Mouse (Mus musculus): ENCODE measurements around the gene Anks3.
A peak's percentile ranks its signal among the peaks of the same experiment; 100 is the strongest.

Gene Anks3

DNA sequence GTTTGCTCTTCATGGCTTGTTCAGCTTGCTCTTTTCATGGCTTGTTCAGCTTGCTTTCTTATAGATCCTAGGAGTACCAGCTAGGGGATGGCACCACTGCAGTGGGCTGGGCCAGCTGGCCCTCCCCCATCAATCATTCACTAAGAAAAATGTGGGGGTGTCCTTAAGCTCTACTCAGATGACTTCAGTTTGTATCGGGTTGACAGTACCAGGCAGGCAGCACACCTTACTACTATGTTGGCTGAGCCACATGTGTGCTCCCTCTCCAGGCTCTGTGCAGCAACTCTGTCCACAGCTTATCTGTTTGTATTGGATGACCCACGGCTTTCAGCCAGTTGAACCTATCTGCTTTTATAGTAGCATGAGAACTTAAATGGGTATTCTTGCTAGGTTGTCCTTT lies 35.5 kb downstream of the Anks3 start:
- DNase-seq (ENCODE audit: low read depth, low spot score) = no peak

DNA sequence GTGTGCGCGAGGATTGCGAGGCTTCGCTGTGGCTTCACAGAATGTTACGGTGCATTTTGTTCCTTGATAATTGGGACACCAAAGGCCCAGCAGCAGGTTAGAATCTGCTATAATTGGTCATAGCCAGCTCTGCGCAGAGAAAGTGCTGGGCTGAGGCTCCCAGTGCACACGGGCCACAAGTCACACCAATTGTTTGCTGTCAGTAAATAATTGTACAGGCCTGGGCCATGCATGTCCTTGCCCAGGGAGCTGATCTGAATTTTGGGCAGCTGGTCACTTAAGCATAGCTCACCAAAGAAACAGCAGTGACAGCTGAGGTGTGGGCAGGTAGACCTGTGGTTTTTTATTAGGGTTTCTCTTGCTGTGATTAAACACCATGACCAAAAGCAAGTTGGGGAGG lies 36.0 kb downstream of the Anks3 start:
- no peak for DNase-seq (ENCODE audit: low read depth, low spot score)

DNA sequence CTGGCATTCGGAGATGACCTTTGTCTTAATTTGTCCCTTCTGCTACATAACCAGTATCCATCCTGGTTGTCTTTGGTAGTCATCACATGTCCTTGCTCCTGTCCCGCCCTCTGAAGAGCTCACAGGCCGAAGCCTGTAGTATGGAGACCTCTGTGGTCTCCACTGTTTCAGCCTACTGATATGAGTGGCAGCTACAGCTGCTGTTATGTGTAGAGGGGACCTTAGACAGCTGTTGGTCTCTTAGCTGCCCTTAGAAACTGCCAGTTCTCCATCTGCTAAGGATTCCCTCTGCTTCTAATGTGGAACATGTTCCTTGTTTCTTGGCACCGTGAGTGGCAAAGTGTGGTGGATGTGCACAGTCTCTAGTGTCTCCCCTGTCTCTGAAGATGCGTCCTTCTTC lies 40.0 kb downstream of the Anks3 start:
- no peak for DNase-seq (ENCODE audit: low read depth, low spot score)

DNA sequence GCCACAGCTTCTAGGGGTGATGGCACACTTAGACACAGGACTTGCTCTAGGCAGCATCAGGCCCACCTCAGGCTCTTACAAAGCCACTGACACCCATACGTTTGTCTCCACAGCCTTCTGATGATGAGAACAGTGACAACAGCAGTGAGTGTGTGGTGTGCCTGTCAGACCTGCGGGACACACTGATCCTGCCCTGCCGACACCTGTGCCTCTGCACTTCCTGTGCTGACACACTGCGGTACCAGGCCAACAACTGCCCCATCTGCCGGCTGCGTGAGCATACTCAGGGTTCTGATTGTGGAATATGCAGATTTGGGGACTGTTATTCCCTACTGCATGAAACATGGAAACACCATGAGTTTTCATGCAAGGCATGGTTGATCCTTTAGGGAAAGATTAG lies 41.5 kb downstream of the Anks3 start:
- DNase-seq (ENCODE audit: low read depth, low spot score) = no peak

DNA sequence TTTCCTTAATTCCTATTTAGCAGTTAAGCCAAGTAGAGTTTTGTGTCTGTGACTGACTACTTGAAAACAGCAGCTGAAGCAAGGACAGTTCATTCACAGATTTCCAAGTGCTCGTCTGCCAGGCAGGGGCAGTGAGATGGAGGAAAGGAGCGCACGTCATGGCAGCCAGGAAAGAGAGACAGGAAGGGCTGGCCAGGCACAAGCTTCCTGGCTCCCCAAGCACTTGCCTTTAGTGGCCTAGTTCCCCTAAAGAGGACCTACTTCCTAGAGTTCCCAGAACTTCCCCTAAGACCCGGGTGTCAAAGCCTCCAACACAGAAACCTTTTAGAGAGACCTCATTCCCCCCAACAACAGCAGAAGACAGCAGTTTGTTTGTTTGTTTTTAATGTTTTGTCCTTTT lies 43.4 kb downstream of the Anks3 start:
- no peak for DNase-seq (ENCODE audit: low read depth, low spot score)

DNA sequence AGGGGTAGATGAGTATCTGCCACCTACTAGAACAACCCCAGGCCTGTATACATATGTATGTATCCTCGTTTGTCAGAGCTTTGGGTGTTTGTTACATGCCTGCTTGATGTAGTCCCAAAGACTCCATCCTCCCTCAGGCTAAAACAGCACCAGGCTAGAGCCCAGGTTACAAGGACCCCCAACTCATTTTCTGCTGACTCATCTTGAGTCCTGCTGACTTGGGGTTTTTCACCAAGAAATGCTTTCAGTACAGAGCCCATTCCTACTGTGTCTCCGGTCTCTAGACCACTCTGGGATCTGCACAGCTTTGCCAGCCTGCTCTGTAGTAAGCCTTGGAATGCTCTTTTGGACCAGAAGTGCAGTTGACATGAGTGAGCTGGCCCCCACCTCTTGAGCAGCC lies 47.4 kb downstream of the Anks3 start:
- DNase-seq (ENCODE audit: low read depth, low spot score) = no peak

DNA sequence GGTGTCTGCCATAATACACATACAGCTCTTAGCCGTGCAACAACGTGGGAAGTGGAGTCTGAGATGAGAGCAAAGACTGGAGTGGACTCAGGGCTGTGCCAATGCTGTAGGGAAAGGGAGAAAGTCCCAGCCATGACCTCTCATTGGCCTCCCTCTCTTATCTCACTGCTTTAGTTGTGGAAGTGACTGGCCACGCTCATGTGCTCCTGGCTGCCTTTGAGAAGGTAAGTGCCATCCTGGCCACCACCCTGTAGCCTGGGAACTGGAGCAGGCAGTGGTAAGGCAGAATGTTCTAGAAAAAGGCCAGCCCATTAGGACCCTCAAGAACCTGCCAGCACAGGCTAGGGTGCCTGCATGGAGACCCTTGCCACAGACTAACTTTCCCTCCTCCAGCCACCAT lies 48.1 kb downstream of the Anks3 start:
- DNase-seq (ENCODE audit: low read depth, low spot score) = no peak

DNA sequence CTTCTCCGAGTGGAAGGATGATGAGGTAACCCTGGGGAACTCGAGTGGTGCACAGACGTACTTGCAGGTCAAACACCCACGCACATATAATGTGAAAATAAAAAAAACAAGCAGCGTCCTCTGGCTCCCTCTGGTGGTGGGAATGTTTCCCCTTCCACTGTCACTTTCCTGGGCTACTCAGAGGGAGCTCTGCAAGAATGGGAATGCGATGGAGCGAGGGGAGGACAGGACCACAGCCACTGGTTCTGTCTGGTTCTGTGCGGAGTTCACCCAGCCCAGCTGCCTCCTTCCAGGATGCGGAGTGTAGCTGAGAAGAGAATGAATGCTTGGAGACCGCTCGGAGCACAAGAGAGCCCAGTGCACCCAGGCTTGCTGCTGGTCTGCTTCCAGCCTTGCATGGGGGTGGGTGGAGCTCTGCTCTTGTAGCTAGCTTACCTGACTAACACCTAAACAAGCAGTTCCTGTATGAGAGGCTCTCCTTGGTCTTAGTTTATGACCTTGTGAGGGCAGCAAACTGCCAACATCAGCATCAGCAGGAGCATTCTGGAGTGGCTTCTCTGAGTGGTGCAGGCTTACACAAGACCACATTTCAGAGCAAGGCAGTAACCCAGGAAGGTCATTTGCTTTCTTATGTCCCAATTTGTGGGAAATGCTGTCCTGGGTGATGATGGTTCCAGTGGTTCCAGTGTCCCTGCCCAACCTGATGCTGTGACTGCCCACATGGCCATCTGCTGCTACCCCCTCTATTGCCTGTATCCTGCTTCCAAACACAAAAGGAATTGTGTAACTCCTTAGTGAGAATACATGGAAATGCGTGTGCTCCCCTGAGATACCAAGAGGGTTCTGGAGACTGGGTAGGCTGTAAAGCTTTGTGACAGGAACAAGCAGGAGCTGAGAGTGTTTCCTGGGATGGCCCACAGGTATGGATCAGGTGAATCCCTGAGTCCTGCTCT lies 49.9 kb downstream of the Anks3 start:
- peak; percentile 88 for DNase-seq (ENCODE audit: low read depth, low spot score)

DNA sequence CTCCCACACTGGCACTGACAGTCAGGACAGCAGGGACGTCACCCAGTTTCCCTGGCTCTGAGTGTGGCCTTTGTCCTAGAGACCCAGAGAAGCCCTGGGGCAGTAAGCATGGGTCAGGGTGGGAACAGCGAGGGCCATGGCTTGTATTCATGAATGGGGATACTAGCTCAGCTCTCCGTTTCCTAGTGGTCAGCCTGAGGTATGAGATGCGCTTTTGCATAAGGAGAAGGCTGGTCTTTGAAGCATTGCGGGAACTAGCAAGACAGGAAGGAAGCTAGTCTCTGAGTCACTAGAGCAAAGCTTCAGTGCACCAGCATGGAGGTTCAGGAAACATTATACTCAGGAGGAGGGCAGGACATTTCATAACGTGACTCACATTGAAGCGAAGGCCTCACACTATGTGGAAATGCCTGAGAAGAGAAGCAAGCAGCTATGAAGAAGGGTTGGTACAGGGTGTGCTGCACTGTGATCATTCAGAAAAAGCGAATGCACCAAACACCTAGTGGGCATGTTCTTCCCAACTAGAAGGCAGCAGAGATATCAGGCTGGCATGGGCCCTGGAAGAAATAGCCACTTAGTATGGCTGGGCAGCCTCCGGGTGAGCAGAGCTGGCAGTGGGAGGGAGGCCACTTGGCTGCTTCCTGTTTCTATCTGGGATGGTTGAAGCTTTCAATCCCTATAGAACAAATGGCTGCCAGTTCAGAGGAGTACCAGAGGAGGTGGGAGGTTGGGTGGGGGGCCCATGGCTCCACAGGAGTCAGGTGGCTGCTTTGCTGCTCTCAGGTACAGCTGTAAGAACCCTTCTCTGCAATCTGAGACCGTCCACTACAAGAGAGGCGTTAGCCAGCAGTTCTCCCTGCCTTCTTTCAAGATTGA lies 50.9 kb downstream of the Anks3 start:
- DNase-seq (ENCODE audit: low read depth, low spot score) = no peak

DNA sequence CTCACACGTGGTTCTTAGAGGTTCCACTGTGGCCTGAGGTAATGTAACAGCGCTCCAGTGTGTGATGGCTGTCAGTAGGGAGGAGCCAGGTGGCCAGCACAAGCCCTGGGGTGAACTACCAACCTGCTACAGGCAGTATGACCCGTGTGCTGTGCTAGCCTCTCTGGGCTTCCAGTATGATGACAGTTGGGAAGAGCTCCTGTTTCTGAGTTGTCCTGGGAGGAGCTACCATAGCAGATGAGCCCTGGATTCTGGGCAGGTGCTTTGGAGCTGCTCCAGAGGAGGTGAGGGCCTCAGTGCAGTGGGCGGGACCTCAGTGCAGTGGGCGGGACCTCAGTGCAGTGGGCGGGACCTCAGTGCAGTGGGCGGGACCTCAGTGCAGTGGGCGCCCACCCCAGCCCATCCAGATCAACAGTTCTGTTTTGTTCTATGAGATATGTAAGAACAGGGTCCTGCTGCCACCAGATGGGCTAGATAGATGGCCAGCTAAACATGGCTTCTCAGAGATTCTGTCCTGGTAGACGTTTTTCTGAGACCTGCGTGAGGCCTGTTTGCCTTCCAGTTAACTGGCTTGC lies 51.8 kb downstream of the Anks3 start:
- DNase-seq (ENCODE audit: low read depth, low spot score) = peak; percentile 21

DNA sequence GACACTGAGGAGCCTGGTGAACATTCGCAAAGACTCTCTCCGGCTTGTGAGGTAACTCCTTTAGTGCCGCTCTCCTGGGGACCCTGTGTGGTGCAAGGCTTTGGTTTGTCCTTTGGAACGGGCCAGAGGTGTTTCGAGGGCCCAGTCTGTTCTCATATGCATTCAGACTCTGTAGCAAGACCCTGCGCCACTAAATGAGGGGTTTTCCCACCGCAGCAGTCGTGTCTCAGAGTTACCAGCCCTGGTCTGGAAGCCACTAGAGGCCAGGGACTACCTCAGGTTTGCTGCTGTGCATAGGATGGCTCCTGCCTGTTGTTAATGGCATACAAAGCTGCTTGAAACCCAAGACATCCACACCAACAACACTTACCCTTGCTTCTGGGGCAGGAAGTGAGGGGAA lies 53.2 kb downstream of the Anks3 start:
- no peak for DNase-seq (ENCODE audit: low read depth, low spot score)

DNA sequence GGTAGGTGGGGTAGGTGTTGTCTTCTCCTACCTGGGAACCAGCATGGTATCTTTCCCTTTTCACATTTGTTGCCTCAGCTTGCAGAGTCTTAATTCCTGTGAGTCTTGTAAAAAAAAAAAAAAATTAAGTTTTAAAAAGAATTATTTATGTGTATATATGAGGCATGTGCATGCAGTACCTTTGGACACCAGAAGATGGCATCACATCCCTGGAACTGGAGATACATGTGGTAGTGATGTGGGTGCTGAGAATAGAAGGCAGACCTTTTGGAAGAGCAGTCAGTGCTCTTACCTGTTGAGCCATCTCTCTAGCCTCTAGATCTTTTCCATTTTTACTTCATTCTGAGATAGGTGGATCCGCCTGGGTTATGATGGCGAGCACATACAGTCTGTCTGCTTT lies 54.3 kb downstream of the Anks3 start:
- peak; percentile 60 for DNase-seq (ENCODE audit: low read depth, low spot score)

DNA sequence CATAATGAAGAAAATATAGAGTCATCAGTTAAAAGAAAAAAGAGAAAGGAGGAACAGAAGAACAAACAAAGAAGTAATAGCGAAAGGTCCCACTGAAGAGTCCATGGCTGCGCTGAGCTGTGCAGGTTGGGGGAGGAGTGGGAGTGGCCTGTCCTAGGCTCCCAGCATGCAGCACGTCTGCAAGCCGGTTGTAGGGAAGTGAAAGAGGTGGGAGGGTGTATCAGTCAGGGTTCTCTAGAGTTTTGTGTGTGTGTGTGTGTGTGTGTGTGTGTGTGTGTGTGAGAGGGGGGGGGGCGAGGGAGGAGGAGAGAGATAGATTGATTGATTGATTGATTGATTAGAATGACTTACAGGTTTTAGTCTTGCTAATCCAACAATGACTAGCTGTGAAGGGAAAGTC lies 56.0 kb downstream of the Anks3 start:
- DNase-seq (ENCODE audit: low read depth, low spot score) = peak; percentile 61

DNA sequence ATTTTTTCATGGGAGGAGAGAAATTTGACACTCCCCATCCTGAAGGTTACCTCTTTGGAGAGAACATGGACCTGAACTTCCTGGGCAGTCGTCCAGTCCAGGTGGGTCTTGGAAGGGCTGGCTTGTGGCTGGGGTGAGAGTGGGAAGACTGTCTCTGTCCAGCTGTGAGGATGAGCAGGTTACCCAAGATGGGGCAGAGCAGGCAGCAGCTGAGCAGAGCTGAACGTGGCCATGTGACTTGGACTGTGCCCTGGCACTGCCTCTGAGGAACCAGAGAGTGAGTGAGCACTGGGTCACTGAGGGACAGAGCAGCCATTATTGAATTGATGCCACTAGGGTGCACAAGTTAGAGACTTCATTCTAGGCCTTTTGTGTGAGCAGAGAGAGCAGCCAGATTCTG lies 56.6 kb downstream of the Anks3 start:
- no peak for DNase-seq (ENCODE audit: low read depth, low spot score)

DNA sequence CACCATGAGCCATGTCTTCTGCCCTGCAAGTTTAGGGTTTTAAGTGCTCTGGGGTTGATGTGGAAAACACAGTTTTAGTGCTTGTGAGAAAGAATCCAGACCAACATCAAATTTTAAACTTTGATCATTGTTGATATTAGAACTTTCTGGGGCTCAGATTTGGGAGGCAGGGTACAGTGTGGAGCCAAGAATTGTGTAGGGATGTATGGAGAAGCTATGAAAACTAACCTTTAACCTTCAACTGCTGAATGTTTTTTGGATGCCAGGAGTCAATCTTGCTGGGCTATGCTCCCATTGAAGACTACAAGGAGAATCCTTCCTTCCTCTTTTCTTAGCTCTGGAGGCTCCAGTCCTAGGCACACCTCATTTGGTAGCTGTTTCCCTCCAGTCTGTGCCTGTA lies 57.4 kb downstream of the Anks3 start:
- DNase-seq (ENCODE audit: low read depth, low spot score) = no peak

DNA sequence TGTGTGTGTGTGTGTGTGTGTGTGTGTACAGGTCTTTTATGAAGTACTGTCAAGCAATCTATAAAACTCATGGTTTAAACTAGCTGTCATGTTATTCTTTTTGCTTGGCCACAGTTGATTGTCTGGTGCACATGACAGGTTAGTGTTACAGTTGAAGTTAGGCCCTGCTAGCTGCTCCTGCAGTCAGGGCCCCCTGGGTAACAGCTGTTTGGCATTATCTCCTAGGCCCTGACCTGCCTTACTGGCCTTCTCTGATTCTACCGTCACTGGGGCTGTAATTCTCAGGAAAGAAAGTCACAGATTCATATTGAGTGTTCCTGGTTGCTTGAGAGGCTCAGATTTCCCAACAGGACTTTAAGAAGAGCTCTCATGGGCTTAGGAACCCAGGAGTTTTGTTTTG lies 58.4 kb downstream of the Anks3 start:
- no peak for DNase-seq (ENCODE audit: low read depth, low spot score)

DNA sequence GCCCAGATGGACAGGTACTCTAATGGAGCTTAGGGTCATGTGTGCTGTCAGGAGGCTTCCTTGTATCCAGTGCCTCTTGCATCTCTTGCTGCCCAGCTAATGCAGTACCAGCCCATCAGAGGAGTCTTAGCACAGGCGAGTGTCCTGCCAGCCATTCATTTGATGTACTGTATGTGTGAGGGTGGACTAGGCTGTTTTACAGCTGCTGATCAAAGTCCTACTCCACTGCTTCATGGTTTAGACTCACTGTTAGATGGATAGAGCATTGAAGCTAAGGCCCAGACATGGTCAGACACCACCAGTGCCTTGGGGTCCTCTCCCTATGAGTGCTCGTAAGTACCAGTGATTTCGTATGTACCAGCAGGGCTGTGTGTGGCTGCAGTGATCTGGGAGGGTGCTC lies 59.1 kb downstream of the Anks3 start:
- no peak for DNase-seq (ENCODE audit: low read depth, low spot score)

DNA sequence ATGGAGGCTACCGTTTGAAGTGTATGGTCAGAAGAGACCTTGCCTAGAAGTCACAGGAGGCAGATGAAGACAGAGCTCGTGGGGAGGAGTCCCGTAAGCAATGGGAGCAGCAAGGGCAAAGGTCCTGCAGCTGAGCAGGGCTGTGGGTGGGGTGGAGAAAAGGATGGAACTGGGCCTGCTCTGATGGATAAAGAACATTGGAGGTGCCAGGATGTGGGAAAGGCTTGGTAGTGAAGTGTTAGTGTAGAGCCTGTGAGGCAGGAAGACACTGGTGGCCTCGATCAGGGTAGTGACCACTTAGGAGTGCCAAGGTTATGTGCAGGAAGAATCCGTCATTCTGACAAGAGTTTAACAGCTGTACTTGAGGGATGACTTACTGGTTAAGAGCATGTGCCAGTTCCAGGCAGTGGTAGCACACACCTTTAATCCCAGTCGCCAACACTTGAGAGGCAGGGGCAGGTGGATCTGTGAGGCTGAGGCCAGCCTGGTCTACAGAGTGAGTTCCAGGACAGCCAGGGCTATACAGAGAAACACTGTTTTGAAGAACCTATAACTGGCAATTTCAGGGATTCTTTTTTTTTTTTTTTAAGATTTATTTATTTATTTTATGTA lies 60.4 kb downstream of the Anks3 start:
- DNase-seq (ENCODE audit: low read depth, low spot score) = no peak

DNA sequence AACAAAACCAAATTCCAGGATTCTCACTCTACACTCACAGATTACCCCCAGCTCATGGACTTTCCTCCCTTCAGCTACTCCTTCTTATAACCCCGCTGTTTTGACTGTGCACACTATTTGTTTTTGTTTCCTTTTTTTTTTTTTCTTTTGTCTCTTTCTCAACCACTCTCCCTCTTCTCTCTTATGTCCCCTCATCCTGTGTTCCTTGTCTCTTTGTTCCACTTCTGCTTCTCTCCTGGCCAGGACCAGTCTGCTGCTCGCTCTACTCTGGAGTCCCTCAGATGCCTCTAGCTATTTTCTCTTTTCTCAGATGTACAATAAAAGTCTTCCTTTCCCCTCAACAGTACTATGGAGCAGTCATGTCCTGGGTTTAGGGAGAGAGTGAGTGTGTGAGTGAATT lies 61.6 kb downstream of the Anks3 start:
- DNase-seq (ENCODE audit: low read depth, low spot score) = no peak

DNA sequence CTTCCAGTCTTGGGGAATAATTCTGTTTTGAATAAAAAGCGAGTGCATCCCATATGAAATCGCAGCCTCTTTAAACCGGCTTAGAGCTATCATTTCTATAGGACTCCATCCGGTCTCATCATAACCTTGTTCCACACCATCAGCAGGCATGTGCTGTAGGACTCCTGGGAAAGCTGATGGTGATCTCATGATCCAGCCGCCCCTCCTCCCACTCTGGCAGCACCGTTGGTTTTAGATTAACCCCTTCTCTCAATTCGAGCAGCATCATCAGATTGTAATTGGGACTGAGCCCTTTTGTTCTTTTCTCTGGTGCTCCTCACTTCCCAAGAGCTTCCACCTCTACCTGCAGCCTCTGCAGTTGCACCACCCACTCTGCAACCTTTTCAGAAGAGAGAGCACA lies 62.8 kb downstream of the Anks3 start:
- peak; percentile 27 for DNase-seq (ENCODE audit: low read depth, low spot score)

DNA sequence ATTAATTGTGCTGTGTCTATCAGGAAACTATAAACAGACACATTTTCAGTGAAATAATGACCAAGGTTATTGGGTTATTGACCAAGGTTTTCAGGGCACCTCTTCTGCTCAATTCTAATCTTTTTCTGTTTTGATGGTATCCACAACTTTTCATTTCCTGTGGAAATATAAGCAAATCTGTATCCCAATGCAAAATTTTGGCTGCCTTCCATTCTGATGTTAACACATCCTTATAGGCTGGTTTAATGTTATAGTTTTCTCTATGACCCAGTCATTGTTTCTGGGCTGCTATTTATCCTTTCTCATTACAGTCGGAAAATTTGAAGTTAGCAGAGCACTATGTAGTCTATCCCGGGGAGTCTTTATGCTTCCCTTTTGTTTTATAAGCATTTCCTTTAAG lies 64.3 kb downstream of the Anks3 start:
- no peak for DNase-seq (ENCODE audit: low read depth, low spot score)

DNA sequence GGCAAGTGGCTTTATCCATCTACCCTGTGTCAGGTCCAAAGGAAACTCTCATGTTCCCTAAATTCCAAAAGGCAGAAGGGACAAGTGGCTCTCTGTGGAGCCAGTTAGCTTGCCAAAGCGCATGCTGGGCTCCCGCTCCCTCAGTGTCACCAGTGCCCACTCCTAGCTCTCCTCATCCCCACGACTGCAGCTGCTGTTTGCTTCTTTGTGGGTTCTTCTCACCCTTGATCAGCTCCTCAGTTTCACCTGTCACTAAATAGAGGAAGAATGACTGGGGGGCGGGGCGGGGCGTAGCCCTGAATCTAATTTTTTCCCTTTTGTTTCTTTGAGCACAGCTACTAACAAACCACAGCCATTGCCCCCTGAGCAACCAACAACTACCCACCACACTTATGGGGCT lies 65.1 kb downstream of the Anks3 start:
- DNase-seq (ENCODE audit: low read depth, low spot score) = no peak

Measured in ES-CJ7 (cell line).